Mouse (Mus musculus) ES-E14 (cell line): Measurements from ENCODE around the gene Lzts3.

Experiments
- HCFC1 ChIP-seq: IDR thresholded peaks from 2 replicates; pipeline ENCODE4 v1.6.1; 2012; ENCODE audit warnings: low read length, inconsistent platforms, borderline replicate concordance; ENCODE audit not compliant: insufficient read depth
- MAFK ChIP-seq: IDR thresholded peaks from 2 replicates; pipeline ENCODE4 v1.6.1; 2014; ENCODE audit warnings: mild to moderate bottlenecking, low read depth, low read length, inconsistent platforms; ENCODE audit not compliant: insufficient read depth
- ZC3H11A ChIP-seq: IDR thresholded peaks from 2 replicates; pipeline ENCODE4 v1.6.1; 2012; ENCODE audit warnings: low read depth, mild to moderate bottlenecking, inconsistent platforms, low read length, borderline replicate concordance
- ZNF384 ChIP-seq: IDR thresholded peaks from 2 replicates; pipeline ENCODE4 v1.6.1; 2012; ENCODE audit warnings: low read depth, low read length, inconsistent platforms

DNA sequence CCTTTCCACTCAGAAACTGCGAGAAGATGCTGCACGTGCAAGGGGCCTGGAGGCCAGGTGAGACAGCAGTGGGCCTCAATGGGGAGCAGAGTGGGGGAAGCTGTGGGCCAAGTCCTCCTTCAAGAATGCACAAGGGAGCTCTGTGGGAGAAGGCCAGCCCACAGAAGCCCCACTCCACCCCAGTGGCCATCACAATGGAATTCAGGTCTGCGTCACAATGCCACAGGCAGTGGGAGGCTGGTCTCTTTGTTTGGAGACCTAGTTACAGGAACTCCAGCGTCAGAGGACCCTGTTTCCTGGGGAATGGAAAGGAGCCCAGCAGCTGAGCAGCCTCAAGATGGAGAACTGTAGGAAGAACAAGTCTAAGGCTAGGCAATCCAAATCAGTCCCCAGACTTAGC, 53.4 kb downstream of the Lzts3 start:
- TF ChIP-seq ZC3H11A: no peak
- TF ChIP-seq MAFK: no peak
- TF ChIP-seq ZNF384: no peak
- TF ChIP-seq HCFC1: no peak
